Mouse (Mus musculus): Measurements from ENCODE around the gene Ttc7b.

DNA sequence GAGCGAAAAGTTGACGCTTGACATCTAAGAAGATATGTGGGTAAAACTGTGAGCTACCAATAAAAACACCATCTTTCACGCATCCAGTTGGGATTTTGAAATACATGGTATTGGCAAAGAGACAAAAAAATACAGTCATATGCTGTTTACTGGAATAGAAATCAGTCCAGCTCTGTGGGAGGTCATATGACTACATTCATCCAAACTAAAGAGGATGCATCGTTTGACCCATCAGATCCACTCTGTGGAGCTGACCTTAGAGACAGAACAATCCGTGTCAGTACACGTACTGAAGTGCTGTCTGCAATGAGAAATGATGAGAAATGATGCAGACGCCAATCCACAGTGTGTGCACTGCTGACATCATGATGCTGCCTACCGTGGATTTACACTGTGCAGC is 190.4 kb downstream of the Ttc7b start:
- TF ChIP-seq EP300 (IDR thresholded peaks at IDR 0.05; ENCODE audit: low read depth) (no peak), CTCF (IDR thresholded peaks at IDR 0.05; ENCODE audit: low read depth) (no peak)

Data from liver, postnatal 0 days (tissue).